Mouse (Mus musculus): Measurements from ENCODE around the gene Hus1b.

- no peak for TF ChIP-seq CTCF (IDR thresholded peaks at IDR 0.05; ENCODE audit: extremely low read depth, insufficient read length, insufficient replicate concordance, low read depth, low read length)
- no peak for TF ChIP-seq POLR2A (IDR thresholded peaks at IDR 0.05; ENCODE audit: low read depth, low read length)
Observed at GRCm38 (mm10) chr13:30987686-30988085, 40.1 kb upstream of the Hus1b start.
